11 mouse cellular contexts compared by ENCODE assay signal in the genomic region with DNA sequence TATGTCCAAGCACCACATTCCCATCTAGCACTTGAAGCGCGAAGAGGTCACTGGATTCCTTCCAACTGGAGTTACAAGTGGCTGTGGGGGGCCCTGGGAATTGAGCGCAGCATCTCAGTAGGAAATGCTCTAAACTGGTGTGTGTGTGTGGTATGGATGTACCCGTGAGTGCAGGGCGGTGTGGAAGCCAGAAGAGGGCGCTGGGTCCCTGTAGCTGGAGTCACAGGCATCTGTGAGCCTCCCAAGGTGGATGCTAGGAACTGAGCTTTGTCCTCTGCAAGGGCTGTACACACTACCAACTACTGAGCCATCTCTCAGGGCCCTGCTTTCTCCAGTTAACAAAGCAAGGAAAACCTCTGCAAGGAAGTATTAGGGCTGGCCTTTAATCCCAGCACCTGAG. TPM values are rescaled to one million over a fixed set of nuclear protein-coding genes. Genes with fewer than 3 reads are reported as not detected.
DNase-seq lines count a peak whose midpoint lies in the region; ATAC-seq and TF ChIP-seq lines count a peak whose summit lies in the region.
"Had no signal": no experiment of that assay in that cellular context is flagged by ENCODE, and none has a peak within 500 bp of the region (broad histone marks: within the 10 kb centered on the region; RNA-seq: fewer than 3 reads in every experiment).

No protein-coding gene starts in this region.

- peaks cover 5% of the 10 kb centered on the region for H3K36me3 ChIP-seq in C2C12 (ENCODE audit: control insufficient read depth, insufficient read depth)
- H3K36me3 ChIP-seq in hindbrain, embryonic 13.5 days = peaks cover 26% of the 10 kb centered on the region

- WGBS in bone marrow, adult 2 months = 86% methylated on average over 6 of the region's 6 CpGs
- WGBS in hindbrain, embryonic 13.5 days = 87% methylated on average over 6 of the region's 6 CpGs

- H3K27ac ChIP-seq in bone marrow, adult 2 months (ENCODE audit: control insufficient read depth, insufficient read depth, low read depth, low read length, poor library complexity) = no peak overlapping the region
- no peak overlapping the region for H3K27ac ChIP-seq in hindbrain, embryonic 13.5 days
- H3K27ac ChIP-seq: embryonic facial prominence, embryonic 12.5 days; limb, embryonic 15.5 days; stomach, embryonic 15.5 days had no signal

- H3ac ChIP-seq in C2C12 (ENCODE audit: control insufficient read depth, insufficient read length, low read depth) = no peak overlapping the region

- no peak for TF ChIP-seq POLR2A in bone marrow, adult 2 months (IDR thresholded peaks at IDR 0.05; ENCODE audit: borderline replicate concordance, control insufficient read depth, low read depth, low read length)

- no peak overlapping the region for H3K4me3 ChIP-seq in C2C12 (ENCODE audit: insufficient read depth, poor library complexity, severe bottlenecking)
- H3K4me3 ChIP-seq in bone marrow, adult 2 months (replicated peaks; ENCODE audit: control insufficient read depth, low read depth, low read length) = no peak overlapping the region
- no peak overlapping the region for H3K4me3 ChIP-seq in hindbrain, embryonic 13.5 days
- H3K4me3 ChIP-seq: embryonic facial prominence, embryonic 12.5 days; limb, embryonic 15.5 days; stomach, embryonic 15.5 days had no signal

- no peaks in the 10 kb centered on the region for H3K9me3 ChIP-seq in hindbrain, embryonic 13.5 days
- H3K9me3 ChIP-seq: embryonic facial prominence, embryonic 12.5 days; limb, embryonic 15.5 days; stomach, embryonic 15.5 days had no signal

- peak; percentile 18 to 30 for DNase-seq in heart, postnatal 10 days
- DNase-seq in heart, adult 11 months = no peak
- no peak for DNase-seq in layer of hippocampus, postnatal 14 days (ENCODE audit: low spot score in 2 of 2)
- no peak for DNase-seq in urinary bladder, adult 18-20 months (ENCODE audit: low spot score in 2 of 2)

- intact Hi-C loops in heart, postnatal 10 days (cut with DNase I) = loop anchor here (5.0 kb wide), 1 partner anchor 43 kb away; no protein-coding TSS in a partner anchor

- peak; percentile 42 for TF ChIP-seq CTCF in C2C12 (IDR thresholded peaks at IDR 0.05; ENCODE audit: control insufficient read depth, insufficient read depth, insufficient read length)
- peak; percentile 62 for TF ChIP-seq CTCF in bone marrow, adult 2 months (IDR thresholded peaks at IDR 0.05; ENCODE audit: control insufficient read depth, insufficient read depth, low read length)

- H3K27me3 ChIP-seq in C2C12 (ENCODE audit: control insufficient read depth, insufficient read depth, insufficient read length) = no peaks in the 10 kb centered on the region
- no peaks in the 10 kb centered on the region for H3K27me3 ChIP-seq in hindbrain, embryonic 13.5 days
- H3K27me3 ChIP-seq: embryonic facial prominence, embryonic 12.5 days; limb, embryonic 15.5 days; stomach, embryonic 15.5 days had no signal

- peaks cover 72% of the 10 kb centered on the region for H3K79me2 ChIP-seq in C2C12 (ENCODE audit: control insufficient read depth, insufficient read depth)

- H3K79me3 ChIP-seq in C2C12 (ENCODE audit: low read depth) = peaks cover 53% of the 10 kb centered on the region

- H3K4me2 ChIP-seq in hindbrain, embryonic 13.5 days = no peak overlapping the region
- H3K4me2 ChIP-seq: embryonic facial prominence, embryonic 12.5 days; limb, embryonic 15.5 days; stomach, embryonic 15.5 days had no signal

- ATAC-seq in megakaryocyte progenitor cell, adult 5-6 weeks (replicated peaks; ENCODE audit: poor library complexity) = peak; percentile 50
- no peak for ATAC-seq in hindbrain, embryonic 13.5 days (ENCODE audit: low FRiP score)

- no peak overlapping the region for H3K9ac ChIP-seq in hindbrain, embryonic 13.5 days
- H3K9ac ChIP-seq: embryonic facial prominence, embryonic 12.5 days; limb, embryonic 15.5 days; stomach, embryonic 15.5 days had no signal

- H3K4me1 ChIP-seq in bone marrow, adult 2 months (ENCODE audit: control insufficient read depth, insufficient read depth, low read length) = no peaks in the 10 kb centered on the region; the same call in 1 of the 2 replicates
- H3K4me1 ChIP-seq in hindbrain, embryonic 13.5 days (replicated peaks) = peaks cover 20% of the 10 kb centered on the region

TF ChIP-seq in C2C12, 6 proteins besides CTCF, POLR2A, EP300 and RAD21:
- TF ChIP-seq FOSL1 (IDR thresholded peaks at IDR 0.05; ENCODE audit: insufficient read depth, low read length, poor library complexity, severe bottlenecking) = no peak
- no peak for TF ChIP-seq MAX (IDR thresholded peaks at IDR 0.05)
- no peak for TF ChIP-seq MYOD1 (IDR thresholded peaks at IDR 0.05; ENCODE audit: control insufficient read depth, insufficient read length, low read depth)
- no peak for TF ChIP-seq MYOG (IDR thresholded peaks at IDR 0.05; ENCODE audit: control insufficient read depth, extremely low read depth, insufficient read length)
- no peak for TF ChIP-seq CEBPB (IDR thresholded peaks at IDR 0.05; ENCODE audit: low read depth)
- TF ChIP-seq USF1 (IDR thresholded peaks at IDR 0.05; ENCODE audit: low read depth) = no peak

RNA-seq across cellular contexts. Expression of gene Hdac1, which starts 2.5 kb away (rescaled TPM):
- total RNA-seq in heart, postnatal 10 days (2021) = 10 to 100 TPM; 35.1 to 38.1 TPM
- 96.7 TPM for polyA plus RNA-seq in C2C12 (2012; fragmentation: generic; extraction: Trizol)
- polyA plus RNA-seq in bone marrow, adult 2 months (2011; ENCODE audit: insufficient read depth, insufficient read length, low replicate concordance, missing spikeins) = 78.4 and 100 TPM in 2 replicates
- total RNA-seq in megakaryocyte progenitor cell, adult 5-6 weeks (2015) = 114 and 119 TPM in 2 replicates
- 58.5 and 79.7 TPM in 2 replicates for total RNA-seq in megakaryocyte progenitor cell, adult 5-6 weeks (2017)
- 10 to 100 TPM; 36.4 to 44.6 TPM for total RNA-seq in layer of hippocampus, postnatal 14 days (2021)
- polyA plus RNA-seq in hindbrain, embryonic 13.5 days (2015; fragmentation: Nextera tagmentation; extraction: Ambion mirVana) = 111 and 113 TPM in 2 replicates

RNA-seq across cellular contexts. Expression of gene Marcksl1, which starts 26.6 kb away (rescaled TPM):
- 10 to 100 TPM; 42.3 to 63.4 TPM for total RNA-seq in heart, postnatal 10 days (2021)
- polyA plus RNA-seq in C2C12 (2012; fragmentation: generic; extraction: Trizol) = 148 TPM
- 14.6 and 53.8 TPM in 2 replicates for polyA plus RNA-seq in bone marrow, adult 2 months (2011; ENCODE audit: insufficient read depth, insufficient read length, low replicate concordance, missing spikeins)
- 56.8 and 62.3 TPM in 2 replicates for total RNA-seq in megakaryocyte progenitor cell, adult 5-6 weeks (2015)
- 37.5 and 43.9 TPM in 2 replicates for total RNA-seq in megakaryocyte progenitor cell, adult 5-6 weeks (2017)
- 100 to 1,000 TPM; 372 to 379 TPM for total RNA-seq in layer of hippocampus, postnatal 14 days (2021)
- polyA plus RNA-seq in hindbrain, embryonic 13.5 days (2015; fragmentation: Nextera tagmentation; extraction: Ambion mirVana) = 1,788 and 1,829 TPM in 2 replicates

RNA-seq across cellular contexts. Expression of gene Lck, which starts 33.4 kb away (rescaled TPM):
- total RNA-seq in heart, postnatal 10 days (2021) = 1 to 10 TPM; 2.1 to 3.9 TPM
- 1.5 TPM for polyA plus RNA-seq in C2C12 (2012; fragmentation: generic; extraction: Trizol)
- 10.2 and 17.8 TPM in 2 replicates for polyA plus RNA-seq in bone marrow, adult 2 months (2011; ENCODE audit: insufficient read depth, insufficient read length, low replicate concordance, missing spikeins)
- total RNA-seq in megakaryocyte progenitor cell, adult 5-6 weeks (2015) = 1.2 and 2.7 TPM in 2 replicates
- 3.5 and 4.4 TPM in 2 replicates for total RNA-seq in megakaryocyte progenitor cell, adult 5-6 weeks (2017)
- 1 to 10 TPM; 4.0 to 4.4 TPM for total RNA-seq in layer of hippocampus, postnatal 14 days (2021)
- polyA plus RNA-seq in hindbrain, embryonic 13.5 days (2015; fragmentation: Nextera tagmentation; extraction: Ambion mirVana) = 7.6 and 11.1 TPM in 2 replicates

RNA-seq across cellular contexts. Expression of gene Fam167b, which starts 38.3 kb away (rescaled TPM):
- 1 to 10 TPM; 1.7 to 1.9 TPM for total RNA-seq in heart, postnatal 10 days (2021)
- polyA plus RNA-seq in C2C12 (2012; fragmentation: generic; extraction: Trizol) = 0.27 TPM
- 9.0 TPM in 2 replicates for polyA plus RNA-seq in bone marrow, adult 2 months (2011; ENCODE audit: insufficient read depth, insufficient read length, low replicate concordance, missing spikeins)
- total RNA-seq in megakaryocyte progenitor cell, adult 5-6 weeks (2015) = not detected in 2 replicates
- not detected in 2 replicates for total RNA-seq in megakaryocyte progenitor cell, adult 5-6 weeks (2017)
- total RNA-seq in layer of hippocampus, postnatal 14 days (2021) = under 1 TPM in 1 of 2 experiments, not detected in 1; 0.37 TPM
- polyA plus RNA-seq in hindbrain, embryonic 13.5 days (2015; fragmentation: Nextera tagmentation; extraction: Ambion mirVana) = 0.80 and 0.87 TPM in 2 replicates

RNA-seq across cellular contexts. Expression of gene Fam229a, which starts 49.0 kb away (rescaled TPM):
- not detected for total RNA-seq in heart, postnatal 10 days (2021)
- not detected for polyA plus RNA-seq in C2C12 (2012; fragmentation: generic; extraction: Trizol)
- 2.8 TPM in 1 of 2 replicates, not detected in the other for polyA plus RNA-seq in bone marrow, adult 2 months (2011; ENCODE audit: insufficient read depth, insufficient read length, low replicate concordance, missing spikeins)
- total RNA-seq in megakaryocyte progenitor cell, adult 5-6 weeks (2015) = not detected in 2 replicates
- total RNA-seq in megakaryocyte progenitor cell, adult 5-6 weeks (2017) = not detected in 2 replicates
- total RNA-seq in layer of hippocampus, postnatal 14 days (2021) = under 1 TPM in 1 of 2 experiments, not detected in 1; 0.72 TPM
- 0.36 TPM in 1 of 2 replicates, not detected in the other for polyA plus RNA-seq in hindbrain, embryonic 13.5 days (2015; fragmentation: Nextera tagmentation; extraction: Ambion mirVana)
- polyA plus RNA-seq: limb, embryonic 15.5 days had no signal

Comparison
In these comparisons a context has a peak if more than half of its experiments do, and no peak if none do; other contexts are left out.
1. DNase-seq: peak in heart, postnatal 10 days (2 of 2); none in heart, adult 11 months (single experiment), layer of hippocampus, postnatal 14 days (0 of 2) and urinary bladder, adult 18-20 months (0 of 2).
2. RNA of gene Marcksl1, which starts 26.6 kb away (total RNA-seq): 372 to 379 TPM in layer of hippocampus, postnatal 14 days; 42.3 to 63.4 TPM in heart, postnatal 10 days and 37.5 to 62.3 TPM in megakaryocyte progenitor cell, adult 5-6 weeks; every median in the first group is over 4 times any median in the second.